Mouse (Mus musculus): ENCODE measurements around the gene Parn. TPM values are rescaled to one million over a fixed set of nuclear protein-coding genes. Genes with fewer than 3 reads are reported as not detected.

The Parn gene
- polyA plus RNA-seq, 1 experiment from 2014 or later, result 40.8 TPM

DNA sequence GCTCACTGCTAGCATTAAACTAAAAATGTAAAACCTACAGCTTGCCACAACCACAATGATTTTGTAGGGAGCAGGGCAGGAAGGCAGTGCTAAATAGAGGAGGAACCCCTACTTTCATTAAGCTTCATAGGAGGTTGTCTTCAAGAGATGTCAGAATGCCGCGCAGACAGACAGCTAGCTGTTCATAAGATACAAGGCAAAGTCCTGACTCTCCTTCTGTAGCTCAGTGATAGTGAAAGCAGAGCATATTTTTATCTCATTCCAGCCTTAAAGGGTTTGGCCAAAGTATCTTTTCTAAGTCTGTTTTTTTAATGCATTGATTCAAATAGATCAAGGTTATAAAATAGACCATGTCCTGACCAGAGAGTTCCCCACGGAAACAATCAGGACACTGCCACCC, 47.8 kb downstream of the Parn start:
- Histone ChIP-seq H3K9ac (no peak overlapping the region), H3K36me3 (peaks cover 36% of the 10 kb centered on the region), H3K27ac (no peak overlapping the region), H3K27me3 (no peaks in the 10 kb centered on the region), H3K9me3 (no peaks in the 10 kb centered on the region), H3K4me3 (no peak overlapping the region), H3K4me1 (no peaks in the 10 kb centered on the region), H3K4me2 (replicated peaks) (no peak overlapping the region)
- no peak for ATAC-seq (ENCODE audit: low FRiP score, low read depth)
- WGBS, result 94% methylated on average over 3 of the region's 3 CpGs

- H3K27me3 ChIP-seq, result no peaks in the 10 kb centered on the region
- H3K36me3 ChIP-seq, result peaks cover 22% of the 10 kb centered on the region
- H3K4me1 ChIP-seq, result no peaks in the 10 kb centered on the region
- no peak overlapping the region for H3K4me3 ChIP-seq
- H3K9me3 ChIP-seq, result no peaks in the 10 kb centered on the region
- H3K9ac ChIP-seq, result no peak overlapping the region
- no peak overlapping the region for H3K27ac ChIP-seq
- no peak for ATAC-seq (ENCODE audit: low FRiP score, low read depth)
- no peak overlapping the region for H3K4me2 ChIP-seq (replicated peaks)
- 55% methylated on average over 5 of the region's 5 CpGs for WGBS
These were observed 52.7 kb downstream of the Parn start for GRCm38 (mm10) chr16:13615276-13615675.

- H3K9ac ChIP-seq, result no peak overlapping the region
- H3K4me1 ChIP-seq, result no peaks in the 10 kb centered on the region
- no peak overlapping the region for H3K4me2 ChIP-seq (replicated peaks)
- H3K27ac ChIP-seq, result no peak overlapping the region
- H3K36me3 ChIP-seq, result peaks cover 25% of the 10 kb centered on the region
- 85% methylated on average over 5 of the region's 5 CpGs for WGBS
- ATAC-seq (ENCODE audit: low FRiP score, low read depth), result no peak
- no peak overlapping the region for H3K4me3 ChIP-seq
- H3K27me3 ChIP-seq, result no peaks in the 10 kb centered on the region
- no peaks in the 10 kb centered on the region for H3K9me3 ChIP-seq
These were observed 55.4 kb downstream of the Parn start for GRCm38 (mm10) chr16:13612571-13612970.

DNA sequence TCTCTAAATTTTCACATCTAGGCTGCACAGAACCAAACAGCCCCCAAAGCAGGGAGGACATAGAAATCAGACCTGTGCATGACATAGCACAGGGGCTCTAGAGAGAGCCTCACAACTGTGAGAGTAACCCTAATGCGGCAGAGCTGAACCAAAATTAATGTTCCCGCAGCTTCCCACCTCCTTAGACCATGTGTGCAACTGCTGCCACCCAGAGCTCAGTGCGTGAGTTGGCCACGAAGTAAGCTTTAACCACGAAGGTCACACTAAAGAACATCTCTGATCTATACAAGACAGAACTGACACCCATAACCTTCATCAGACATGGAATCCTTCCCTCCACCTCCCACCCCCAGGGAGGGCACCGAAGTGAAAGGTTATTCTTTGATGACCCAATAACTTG, 55.9 kb downstream of the Parn start:
- no peaks in the 10 kb centered on the region for H3K27me3 ChIP-seq
- 85% methylated on average over 6 of the region's 6 CpGs for WGBS
- H3K36me3 ChIP-seq, result peaks cover 25% of the 10 kb centered on the region
- no peak overlapping the region for H3K4me3 ChIP-seq
- no peak overlapping the region for H3K9ac ChIP-seq
- no peak for ATAC-seq (ENCODE audit: low FRiP score, low read depth)
- no peaks in the 10 kb centered on the region for H3K9me3 ChIP-seq
- no peaks in the 10 kb centered on the region for H3K4me1 ChIP-seq
- no peak overlapping the region for H3K27ac ChIP-seq
- H3K4me2 ChIP-seq (replicated peaks), result no peak overlapping the region

GRCm38 (mm10) chr16:13611399-13611798, 56.6 kb downstream of the Parn start:
- H3K36me3 ChIP-seq, result peaks cover 24% of the 10 kb centered on the region
- H3K4me2 ChIP-seq (replicated peaks), result no peak overlapping the region
- no peak for ATAC-seq (ENCODE audit: low FRiP score, low read depth)
- H3K9ac ChIP-seq, result no peak overlapping the region
- no peaks in the 10 kb centered on the region for H3K27me3 ChIP-seq
- H3K4me3 ChIP-seq, result no peak overlapping the region
- no peaks in the 10 kb centered on the region for H3K9me3 ChIP-seq
- H3K4me1 ChIP-seq, result no peaks in the 10 kb centered on the region
- H3K27ac ChIP-seq, result no peak overlapping the region

- H3K27ac ChIP-seq, result no peak overlapping the region
- no peaks in the 10 kb centered on the region for H3K9me3 ChIP-seq
- H3K4me2 ChIP-seq (replicated peaks), result no peak overlapping the region
- H3K4me1 ChIP-seq, result no peaks in the 10 kb centered on the region
- no peak overlapping the region for H3K4me3 ChIP-seq
- WGBS, result 86% methylated on average over 5 of the region's 5 CpGs
- H3K9ac ChIP-seq, result no peak overlapping the region
- no peak for ATAC-seq (ENCODE audit: low FRiP score, low read depth)
- H3K36me3 ChIP-seq, result peaks cover 28% of the 10 kb centered on the region
- H3K27me3 ChIP-seq, result no peaks in the 10 kb centered on the region
These were observed 57.0 kb downstream of the Parn start for GRCm38 (mm10) chr16:13610951-13611381.

DNA sequence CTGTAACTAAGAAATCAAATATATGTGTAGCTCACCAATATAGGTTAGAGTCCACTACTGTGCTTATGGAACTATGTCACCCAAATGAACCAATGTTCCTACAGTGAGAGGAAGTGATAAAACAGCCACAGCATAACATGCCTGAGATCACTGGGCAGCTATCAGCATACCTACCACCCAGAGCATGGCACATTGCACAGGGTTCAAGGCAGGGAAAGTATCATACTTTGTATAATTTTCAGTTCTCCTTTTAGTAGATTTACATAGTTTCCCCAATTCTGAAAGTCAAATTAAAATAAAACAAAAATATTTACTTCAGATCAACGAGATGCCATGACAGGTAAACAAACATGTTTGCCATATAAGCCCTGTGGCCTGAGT, 59.3 kb downstream of the Parn start:
- H3K4me2 ChIP-seq (replicated peaks), result no peak overlapping the region
- no peaks in the 10 kb centered on the region for H3K4me1 ChIP-seq
- no peak overlapping the region for H3K27ac ChIP-seq
- no peak overlapping the region for H3K9ac ChIP-seq
- H3K4me3 ChIP-seq, result no peak overlapping the region
- no peaks in the 10 kb centered on the region for H3K27me3 ChIP-seq
- 88% methylated on average over 1 of the region's 1 CpGs for WGBS
- H3K36me3 ChIP-seq, result peaks cover 33% of the 10 kb centered on the region
- ATAC-seq (ENCODE audit: low FRiP score, low read depth), result no peak
- H3K9me3 ChIP-seq, result no peaks in the 10 kb centered on the region

GRCm38 (mm10) chr16:13607987-13608704, 59.8 kb downstream of the Parn start:
- Histone ChIP-seq H3K4me3 (no peak overlapping the region), H3K27ac (no peak overlapping the region), H3K4me1 (no peaks in the 10 kb centered on the region), H3K4me2 (replicated peaks) (no peak overlapping the region), H3K9ac (no peak overlapping the region), H3K36me3 (peaks cover 31% of the 10 kb centered on the region), H3K9me3 (no peaks in the 10 kb centered on the region), H3K27me3 (no peaks in the 10 kb centered on the region)
- WGBS, result 63% methylated on average over 4 of the region's 4 CpGs
- no peak for ATAC-seq (ENCODE audit: low FRiP score, low read depth)

DNA sequence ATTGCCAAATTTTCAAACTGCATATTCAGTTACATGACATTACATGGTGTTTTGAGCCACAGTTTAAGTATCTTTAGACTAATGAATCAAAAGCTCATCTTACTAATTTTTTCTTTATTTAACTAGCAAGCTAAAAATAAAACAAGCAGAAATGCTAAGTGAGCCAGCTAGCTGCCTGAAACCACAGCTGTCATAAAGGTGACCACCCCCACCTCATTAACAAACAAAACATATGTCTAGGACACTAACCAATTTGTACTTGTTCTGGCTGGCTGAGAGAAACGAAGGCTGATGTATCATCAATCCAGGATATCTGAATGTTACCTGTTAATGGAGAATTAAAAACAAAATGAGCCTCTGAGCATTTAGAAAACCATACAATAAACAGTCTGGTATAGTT, 65.2 kb downstream of the Parn start:
- H3K4me3 ChIP-seq, result no peak overlapping the region
- no peak for ATAC-seq (ENCODE audit: low FRiP score, low read depth)
- H3K9me3 ChIP-seq, result 0 out of 2 replicates have a peak, but pooled peaks cover 2% of the 10 kb centered on the region
- H3K4me1 ChIP-seq, result no peaks in the 10 kb centered on the region
- H3K36me3 ChIP-seq, result peaks cover 36% of the 10 kb centered on the region
- no peaks in the 10 kb centered on the region for H3K27me3 ChIP-seq
- WGBS, result 58% methylated on average over 1 of the region's 1 CpGs
- H3K27ac ChIP-seq, result no peak overlapping the region
- no peak overlapping the region for H3K4me2 ChIP-seq (replicated peaks)
- no peak overlapping the region for H3K9ac ChIP-seq

DNA sequence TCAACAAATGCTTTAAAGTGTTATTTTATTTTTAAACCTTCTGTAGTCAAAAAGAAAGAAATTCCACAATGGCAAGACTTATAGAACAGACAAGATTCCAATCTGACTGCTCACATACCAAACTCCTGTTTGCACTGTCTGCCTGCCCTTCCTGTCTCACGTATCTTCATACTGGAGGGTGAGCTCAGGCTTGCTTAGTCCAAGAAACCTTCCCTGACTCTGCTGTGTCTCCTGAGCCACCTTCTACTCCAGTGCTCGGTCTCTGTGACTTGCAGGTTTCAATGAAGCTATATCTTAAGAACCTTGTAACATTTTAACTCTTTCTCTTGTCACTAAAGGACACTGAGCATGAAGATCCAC, 78.9 kb downstream of the Parn start:
- Histone ChIP-seq H3K9me3 (no peaks in the 10 kb centered on the region; the same call in 1 of the 2 replicates), H3K4me1 (peaks cover 12% of the 10 kb centered on the region; the same call in 1 of the 2 replicates), H3K27me3 (no peaks in the 10 kb centered on the region), H3K27ac (no peak overlapping the region), H3K4me2 (replicated peaks) (no peak overlapping the region), H3K9ac (no peak overlapping the region), H3K36me3 (peaks cover 22% of the 10 kb centered on the region), H3K4me3 (no peak overlapping the region)
- WGBS, result 88% methylated on average over 2 of the region's 2 CpGs
- ATAC-seq (ENCODE audit: low FRiP score, low read depth), result no peak

- Histone ChIP-seq H3K4me1 (peaks cover 12% of the 10 kb centered on the region; the same call in 1 of the 2 replicates), H3K9me3 (no peaks in the 10 kb centered on the region), H3K4me3 (no peak overlapping the region), H3K4me2 (replicated peaks) (no peak overlapping the region), H3K27ac (no peak overlapping the region), H3K27me3 (no peaks in the 10 kb centered on the region), H3K9ac (no peak overlapping the region), H3K36me3 (peaks cover 21% of the 10 kb centered on the region)
- WGBS, result 80% methylated on average over 5 of the region's 5 CpGs
- ATAC-seq (ENCODE audit: low FRiP score, low read depth), result no peak; the same call in 1 of the 2 replicates
These were observed 79.6 kb downstream of the Parn start for GRCm38 (mm10) chr16:13588182-13589048.

GRCm38 (mm10) chr16:13585234-13585633, 82.7 kb downstream of the Parn start:
- Histone ChIP-seq H3K9ac (no peak overlapping the region), H3K27ac (no peak overlapping the region), H3K4me2 (replicated peaks) (no peak overlapping the region), H3K9me3 (no peaks in the 10 kb centered on the region), H3K27me3 (no peaks in the 10 kb centered on the region), H3K4me1 (peaks cover 12% of the 10 kb centered on the region; the same call in 1 of the 2 replicates), H3K4me3 (no peak overlapping the region), H3K36me3 (peaks cover 14% of the 10 kb centered on the region; the same call in 1 of the 2 replicates)
- no peak for ATAC-seq (ENCODE audit: low FRiP score, low read depth)
- 83% methylated on average over 9 of the region's 9 CpGs for WGBS

Data from limb, embryonic 13.5 days (tissue).